Mouse (Mus musculus) T-helper 2 cell (primary cell): ENCODE measurements at regions not wholly inside any gene's neighbourhood (a gene's known extent, or its start where the extent isn't known, plus 50 kb on each side); places are given as distances from the start of the nearest gene placed in this dataset.

Experiments used
- in situ Hi-C: fragments of 300-600 bp; cut with MboI, MseI; formaldehyde crosslinking; loops from one replicate; pipeline ENCODE4 v1.15.1; 2025; ENCODE audit warnings: high pct_unique_total_duplicates

- in situ Hi-C loops: no loop called here
Observed at GRCm38 (mm10) chr8:35300881-35301521, 464.6 kb upstream of the Gm19410 start.

- in situ Hi-C loops: no loop called here
Observed at GRCm38 (mm10) chr8:35302856-35303255, 462.7 kb upstream of the Gm19410 start.

- in situ Hi-C loops: no loop called here
Observed at GRCm38 (mm10) chr8:35321270-35321865, 444.2 kb upstream of the Gm19410 start.

- in situ Hi-C loops: no loop called here
Observed at GRCm38 (mm10) chr8:35323180-35323975, 442.2 kb upstream of the Gm19410 start.
